Mouse (Mus musculus) limb, embryonic 10.5 days (tissue): ENCODE measurements around the gene Mybpc3. TPM values are rescaled to one million over a fixed set of nuclear protein-coding genes. Genes with fewer than 3 reads are reported as not detected.

Experiments used
- DNase-seq: peaks from one replicate; pipeline ENCODE4 v3.0.0-alpha.2; 2017; ENCODE audit warnings: low spot score
- H3K27ac ChIP-seq: fragments of 300-500 bp; sonication (generic); 2 replicates; pipeline ENCODE4 v1.5.1; 2016; ENCODE audit warnings: mild to moderate bottlenecking
- H3K27me3 ChIP-seq: fragments of 300-500 bp; sonication (generic); 2 replicates; pipeline ENCODE4 v1.6.1; 2016; ENCODE audit warnings: low read depth, mild to moderate bottlenecking; ENCODE audit not compliant: poor library complexity, severe bottlenecking
- H3K36me3 ChIP-seq: fragments of 300-500 bp; sonication (generic); 2 replicates; pipeline ENCODE4 v1.6.1; 2016; ENCODE audit warnings: mild to moderate bottlenecking, moderate library complexity
- H3K4me1 ChIP-seq: fragments of 300-500 bp; sonication (generic); 2 replicates; pipeline ENCODE4 v1.6.1; 2016
- H3K4me3 ChIP-seq: fragments of 300-500 bp; sonication (generic); 2 replicates; pipeline ENCODE4 v1.5.1; 2016; ENCODE audit warnings: mild to moderate bottlenecking, moderate library complexity
- H3K9me3 ChIP-seq: fragments of 300-500 bp; sonication (generic); replicated peaks from 2 replicates; pipeline ENCODE4 v1.6.1; 2016; ENCODE audit warnings: mild to moderate bottlenecking
- WGBS: fragments of 180-500 bp; shearing (Covaris S2); methylation state at CpG from one replicate; pipeline ENCODE4 v1.1.7; 2016; 5-methylcytosine and 5-hydroxymethylcytosine counted together
- polyA plus RNA-seq: library from polyadenylated mRNA; unstranded; fragments of >200 nt; fragmentation: Nextera tagmentation; extraction: Ambion mirVana; gene quantifications from 2 replicates; pipeline ENCODE4 v1.2.1, GENCODE M21; 2016

Gene Mybpc3
- polyA plus RNA-seq, 1 experiment from 2014 or later, result 0.44 TPM

DNA sequence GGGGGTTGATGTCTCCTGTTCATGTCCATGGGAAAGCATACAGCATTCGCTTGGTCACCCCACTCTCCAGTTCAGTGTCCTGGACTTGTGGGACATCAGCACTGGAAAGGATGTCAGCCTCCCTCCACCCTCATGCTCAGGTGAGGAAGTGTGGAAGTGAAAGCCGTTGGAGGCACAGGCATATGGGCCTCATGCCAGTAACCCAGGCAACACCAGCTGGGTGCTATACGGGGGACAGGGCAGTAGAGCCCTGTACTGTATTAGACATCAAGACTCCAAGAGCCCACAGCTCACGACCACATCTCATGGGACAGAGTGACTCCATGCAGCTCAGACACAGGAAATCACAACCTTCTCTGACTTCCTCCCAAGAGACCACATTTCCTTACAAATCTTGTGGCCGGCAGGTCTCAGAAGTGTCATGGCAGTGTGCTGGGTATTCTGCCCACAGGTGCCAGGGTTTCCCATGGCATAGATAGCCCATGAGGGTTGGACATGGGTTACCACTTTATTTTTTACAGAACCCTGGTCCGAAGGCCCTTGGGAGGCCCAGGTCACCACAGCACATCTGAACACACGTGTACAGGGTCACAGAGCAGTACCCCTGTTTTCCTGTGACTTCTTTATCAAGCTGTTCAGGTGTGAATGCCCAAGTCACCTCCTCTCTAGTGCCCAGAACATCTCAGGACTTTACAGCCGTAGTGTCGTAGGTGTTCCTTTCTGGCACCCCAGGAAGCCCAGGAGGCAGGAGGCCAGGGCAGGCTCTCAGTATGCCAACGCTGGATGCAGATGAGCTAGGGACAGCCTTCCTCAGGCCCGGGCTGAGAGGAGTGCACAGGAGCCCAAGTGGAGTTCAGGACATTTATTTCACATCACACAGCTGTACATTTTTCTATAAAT, 18.8 kb downstream of the Mybpc3 start:
- H3K4me1 ChIP-seq, result no peaks in the 10 kb centered on the region
- DNase-seq, result no peak
- no peak overlapping the region for H3K27ac ChIP-seq
- H3K36me3 ChIP-seq, result peaks cover 10% of the 10 kb centered on the region
- H3K9me3 ChIP-seq, result no peaks in the 10 kb centered on the region
- no peak overlapping the region for H3K4me3 ChIP-seq
- WGBS, result 86% methylated on average over 11 of the region's 11 CpGs
- no peaks in the 10 kb centered on the region for H3K27me3 ChIP-seq

DNA sequence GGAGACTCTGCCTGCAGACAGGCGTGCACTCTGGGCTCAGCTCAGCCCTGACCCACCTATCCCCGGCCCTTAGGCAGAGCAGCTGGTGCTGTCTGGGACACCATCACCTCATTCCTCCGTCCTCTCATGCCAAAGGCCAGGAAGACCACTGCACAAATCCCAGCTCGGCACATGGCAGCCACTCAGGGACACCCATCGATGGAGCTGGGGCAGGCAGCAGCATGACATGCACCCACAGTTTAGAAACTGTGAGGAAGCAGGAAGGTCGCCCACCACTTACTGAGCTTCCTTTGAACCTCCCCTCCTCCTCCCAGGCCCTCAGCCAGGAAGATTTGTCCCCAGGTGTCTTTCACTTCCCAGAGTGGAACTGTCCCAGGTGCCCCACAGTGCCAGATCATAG, 19.5 kb downstream of the Mybpc3 start:
- 82% methylated on average over 6 of the region's 6 CpGs for WGBS
- Histone ChIP-seq H3K27me3 (no peaks in the 10 kb centered on the region), H3K9me3 (no peaks in the 10 kb centered on the region), H3K27ac (no peak overlapping the region), H3K4me3 (no peak overlapping the region), H3K36me3 (peaks cover 12% of the 10 kb centered on the region), H3K4me1 (no peaks in the 10 kb centered on the region)
- DNase-seq, result no peak

DNA sequence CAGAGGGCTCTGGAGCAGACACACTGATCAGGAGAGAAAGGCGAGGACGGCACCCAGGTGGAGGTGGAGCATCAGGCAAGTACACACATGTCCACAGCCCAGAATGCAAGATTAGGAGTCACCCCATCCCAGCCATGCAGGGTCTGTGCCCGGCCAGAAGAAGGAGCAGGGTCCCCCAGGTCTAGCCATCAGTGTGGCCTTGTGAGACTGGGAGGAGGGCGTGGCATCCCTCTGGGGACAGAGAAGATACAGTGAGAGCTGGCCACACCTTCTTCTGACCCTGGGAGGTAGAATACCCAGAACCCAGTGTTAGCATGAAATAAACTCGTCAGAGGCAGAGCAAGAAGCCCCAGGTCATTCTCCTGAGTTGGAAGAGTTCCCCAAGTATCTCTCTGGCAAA, 21.4 kb downstream of the Mybpc3 start:
- 68% methylated on average over 5 of the region's 5 CpGs for whole genome bisulfite sequencing
- peaks cover 16% of the 10 kb centered on the region for H3K36me3 ChIP-seq
- H3K4me1 ChIP-seq, result no peaks in the 10 kb centered on the region
- no peaks in the 10 kb centered on the region for H3K27me3 ChIP-seq
- no peak for DNase-seq
- no peak overlapping the region; the same call in 1 of the 2 replicates for H3K27ac ChIP-seq
- no peak overlapping the region for H3K4me3 ChIP-seq
- no peaks in the 10 kb centered on the region for H3K9me3 ChIP-seq

DNA sequence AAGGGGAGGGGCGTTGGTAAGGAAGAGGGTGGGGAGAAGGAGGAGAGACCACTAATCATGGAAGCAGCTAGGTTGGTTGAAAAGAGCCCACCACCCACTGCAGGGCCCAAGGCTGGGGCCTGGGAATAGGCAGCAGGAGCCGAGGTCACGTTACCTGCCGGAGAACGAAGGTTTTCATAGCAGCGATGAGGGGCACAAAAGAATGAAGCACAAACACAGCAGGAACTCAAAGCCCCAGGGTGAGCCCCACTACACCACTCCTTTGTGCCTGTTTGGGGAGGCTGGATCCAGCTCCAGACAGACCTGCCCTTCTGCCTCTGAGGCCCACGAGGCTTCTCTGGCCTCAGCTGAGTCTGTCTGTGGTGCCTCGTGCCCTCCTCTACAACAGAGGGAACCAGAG, 21.8 kb downstream of the Mybpc3 start:
- DNase-seq, result no peak
- 0 out of 2 replicates have a peak overlapping the region, but pooled peaks have one; percentile 12 for H3K27ac ChIP-seq
- no peaks in the 10 kb centered on the region for H3K4me1 ChIP-seq
- WGBS, result 88% methylated on average over 8 of the region's 8 CpGs
- no peaks in the 10 kb centered on the region for H3K27me3 ChIP-seq
- peaks cover 16% of the 10 kb centered on the region for H3K36me3 ChIP-seq
- no peak overlapping the region for H3K4me3 ChIP-seq
- no peaks in the 10 kb centered on the region for H3K9me3 ChIP-seq

DNA sequence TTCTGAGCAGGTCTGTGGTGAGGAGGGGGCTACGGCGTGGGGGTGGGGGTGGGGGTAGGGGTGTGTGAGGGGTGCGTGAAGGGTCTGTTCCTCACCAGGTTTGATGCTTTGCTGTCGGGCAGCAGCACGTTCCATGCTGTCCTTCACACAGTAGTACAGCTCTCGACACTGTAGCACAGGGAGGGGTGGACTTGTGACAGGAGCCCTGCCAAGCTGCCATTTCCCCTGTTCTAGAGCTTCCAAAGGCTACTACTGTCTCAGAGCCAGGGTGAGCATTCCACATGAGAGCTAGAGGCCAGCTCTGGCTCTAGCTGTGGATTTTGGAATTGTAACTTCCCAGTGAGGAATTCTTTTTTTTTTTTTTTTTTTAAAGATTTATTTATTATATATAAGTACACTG, 25.0 kb downstream of the Mybpc3 start:
- DNase-seq, result no peak
- H3K36me3 ChIP-seq, result peaks cover 23% of the 10 kb centered on the region
- H3K27ac ChIP-seq, result no peak overlapping the region
- H3K27me3 ChIP-seq, result no peaks in the 10 kb centered on the region
- no peaks in the 10 kb centered on the region for H3K4me1 ChIP-seq
- H3K4me3 ChIP-seq, result no peak overlapping the region
- WGBS, result 88% methylated on average over 6 of the region's 6 CpGs
- H3K9me3 ChIP-seq, result no peaks in the 10 kb centered on the region

DNA sequence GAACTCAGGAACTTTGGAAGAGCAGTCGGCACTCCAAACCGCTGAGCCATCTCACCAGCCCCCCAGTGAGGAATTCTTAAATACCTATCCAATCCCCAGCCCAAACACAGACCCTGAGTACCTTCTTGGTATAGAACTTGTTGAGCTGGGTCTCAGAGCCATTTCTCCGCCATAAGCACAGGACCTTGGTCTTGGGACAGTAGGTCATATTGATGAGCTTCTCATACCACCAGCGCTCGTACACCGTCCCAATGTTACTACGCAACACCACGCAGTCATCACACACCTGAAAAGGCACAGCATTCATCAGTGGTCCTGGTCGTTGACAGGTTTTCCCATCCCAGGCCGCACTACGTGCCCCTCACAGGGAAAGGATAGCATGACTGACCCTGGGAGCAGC, 25.5 kb downstream of the Mybpc3 start:
- 95% methylated on average over 11 of the region's 11 CpGs for WGBS

DNA sequence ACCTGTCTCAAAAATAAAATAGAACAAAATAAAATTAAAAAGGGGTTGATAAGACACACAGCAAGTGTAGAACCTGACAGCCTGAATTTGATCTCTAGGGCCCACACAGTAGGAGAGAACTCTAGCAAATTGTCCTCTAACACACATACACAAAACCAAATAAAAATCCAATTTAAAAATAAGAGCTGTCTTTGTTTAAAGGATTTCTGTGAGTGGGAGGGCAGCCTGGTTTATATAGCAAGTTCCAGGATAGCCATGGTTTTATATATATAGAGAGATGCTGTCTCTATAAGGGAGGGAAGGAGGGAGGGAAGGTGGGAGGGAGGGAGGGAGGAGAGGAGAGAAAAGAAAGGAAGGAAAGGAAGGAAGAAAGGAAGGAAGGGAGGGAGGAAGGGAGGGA, 30.2 kb downstream of the Mybpc3 start:
- Histone ChIP-seq H3K36me3 (peaks cover 13% of the 10 kb centered on the region; the same call in 1 of the 2 replicates), H3K4me1 (no peaks in the 10 kb centered on the region), H3K27ac (no peak overlapping the region), H3K9me3 (no peaks in the 10 kb centered on the region), H3K4me3 (no peak overlapping the region), H3K27me3 (no peaks in the 10 kb centered on the region)
- no peak for DNase-seq

More for the DNA sequence above, 25.5 kb downstream of the Mybpc3 start:
- no peaks in the 10 kb centered on the region for H3K27me3 ChIP-seq
- H3K36me3 ChIP-seq, result peaks cover 21% of the 10 kb centered on the region
- no peak overlapping the region for H3K27ac ChIP-seq
- no peak for DNase-seq
- H3K4me3 ChIP-seq, result no peak overlapping the region
- no peaks in the 10 kb centered on the region for H3K9me3 ChIP-seq
- no peaks in the 10 kb centered on the region for H3K4me1 ChIP-seq

DNA sequence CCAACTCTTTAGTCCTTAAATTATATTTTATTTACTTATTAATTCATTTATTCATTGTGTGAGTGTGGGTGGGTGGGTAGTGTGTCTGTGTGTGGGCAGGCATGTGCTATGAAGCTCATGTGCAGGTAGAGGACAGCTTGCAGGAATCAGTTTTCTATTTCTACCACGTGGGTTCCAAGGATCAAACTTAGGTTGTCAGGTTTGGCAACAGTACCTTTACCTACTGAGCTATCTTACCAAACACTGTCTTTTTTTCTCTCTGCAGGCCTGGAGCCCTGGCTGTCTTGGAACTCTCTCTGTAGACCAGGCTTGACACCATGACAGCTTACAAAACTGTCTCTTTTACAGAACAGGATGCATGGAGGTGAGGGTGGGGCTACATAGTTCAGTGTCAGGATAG, 33.4 kb downstream of the Mybpc3 start:
- Histone ChIP-seq H3K4me1 (no peaks in the 10 kb centered on the region), H3K4me3 (no peak overlapping the region), H3K27ac (no peak overlapping the region), H3K36me3 (peaks cover 20% of the 10 kb centered on the region), H3K27me3 (no peaks in the 10 kb centered on the region), H3K9me3 (no peaks in the 10 kb centered on the region)
- DNase-seq, result no peak
- 83% methylated on average over 1 of the region's 1 CpGs for WGBS

DNA sequence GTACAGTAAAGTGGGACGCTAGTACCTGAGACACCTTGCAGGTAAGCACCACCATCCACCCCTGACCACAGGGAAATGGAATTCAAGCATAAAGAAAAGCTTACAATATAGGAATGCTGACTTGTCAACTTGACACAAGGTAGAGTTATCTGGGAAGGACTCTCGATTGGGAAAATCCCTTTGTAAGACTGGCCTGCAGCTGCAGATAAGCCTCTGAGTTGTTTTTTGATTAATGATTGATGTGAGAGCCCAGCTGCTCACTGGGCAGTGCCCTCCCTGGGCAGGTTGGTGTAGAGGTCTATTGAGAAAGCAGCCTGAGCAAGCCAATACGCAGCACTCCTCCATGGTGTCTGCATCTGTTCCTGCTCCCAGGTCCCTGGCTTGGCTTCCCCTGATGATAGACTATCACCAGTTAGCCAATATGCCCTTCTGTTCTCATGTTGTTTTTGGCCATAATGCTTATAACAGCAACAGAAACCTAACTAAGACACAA, 35.0 kb downstream of the Mybpc3 start:
- peaks cover 19% of the 10 kb centered on the region for H3K36me3 ChIP-seq
- H3K27me3 ChIP-seq, result no peaks in the 10 kb centered on the region
- DNase-seq, result no peak
- no peak overlapping the region for H3K4me3 ChIP-seq
- WGBS, result 80% methylated on average over 3 of the region's 3 CpGs
- no peaks in the 10 kb centered on the region for H3K4me1 ChIP-seq
- no peak overlapping the region for H3K27ac ChIP-seq
- H3K9me3 ChIP-seq, result no peaks in the 10 kb centered on the region

DNA sequence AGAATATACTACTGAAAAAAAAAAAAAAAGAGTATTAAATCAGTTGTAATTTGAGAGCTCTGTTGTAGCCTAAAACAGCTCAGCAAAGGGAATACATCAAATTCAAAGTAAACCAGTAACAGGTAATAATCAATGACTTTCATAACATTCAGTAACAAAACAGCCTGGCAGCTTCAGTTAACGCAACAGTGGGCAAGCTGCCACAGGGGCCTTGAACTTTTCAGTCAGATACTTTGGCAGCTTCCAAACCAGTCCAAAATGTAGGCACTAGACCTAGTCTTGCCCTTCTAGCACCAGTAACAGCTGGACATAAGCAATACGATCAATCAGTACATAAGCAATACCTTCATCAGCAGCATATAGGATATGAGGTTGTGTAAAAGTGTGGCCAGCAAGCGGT, 36.1 kb downstream of the Mybpc3 start:
- H3K36me3 ChIP-seq, result peaks cover 19% of the 10 kb centered on the region
- H3K27ac ChIP-seq, result no peak overlapping the region
- no peak overlapping the region for H3K4me3 ChIP-seq
- H3K27me3 ChIP-seq, result no peaks in the 10 kb centered on the region
- no peak for DNase-seq
- no peaks in the 10 kb centered on the region for H3K9me3 ChIP-seq
- H3K4me1 ChIP-seq, result no peaks in the 10 kb centered on the region
- WGBS, result 95% methylated on average over 3 of the region's 3 CpGs

DNA sequence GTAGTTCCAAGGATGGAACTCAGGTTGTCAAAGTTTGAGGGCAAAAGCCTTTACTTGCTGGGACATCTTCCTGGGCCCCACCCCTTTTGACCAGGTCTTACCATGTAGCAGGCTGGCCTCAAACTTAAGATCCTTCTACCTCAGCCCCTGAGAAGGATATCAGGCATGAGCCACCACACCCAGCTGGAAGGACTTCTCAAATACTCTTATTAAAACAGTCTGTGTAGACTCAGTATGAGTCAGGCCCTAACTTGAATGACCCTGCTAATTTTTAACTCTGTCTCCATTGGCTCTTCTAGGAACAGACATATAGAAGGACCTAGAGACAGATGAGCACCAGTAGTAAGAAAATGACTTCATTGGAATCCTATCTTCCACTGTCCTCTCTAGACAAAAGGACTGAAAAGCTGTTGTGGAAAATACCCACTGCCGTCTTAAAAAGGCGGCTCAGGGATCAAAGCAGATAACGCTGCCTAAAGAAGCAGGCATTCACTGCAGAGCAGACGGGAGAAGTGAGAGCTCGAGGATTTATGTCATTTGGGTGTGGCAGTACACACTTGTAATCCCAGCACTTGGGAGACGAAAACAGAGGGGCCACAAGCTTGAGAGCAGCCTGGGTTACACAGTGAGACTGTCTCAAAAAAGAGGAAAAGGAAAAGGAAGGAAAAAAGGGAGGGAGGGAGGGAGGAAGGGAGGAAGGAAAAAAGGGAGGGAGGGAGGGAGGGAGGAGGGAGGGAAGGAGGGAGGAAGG, 39.2 kb downstream of the Mybpc3 start:
- Histone ChIP-seq H3K27me3 (no peaks in the 10 kb centered on the region), H3K36me3 (peaks cover 27% of the 10 kb centered on the region), H3K4me1 (no peaks in the 10 kb centered on the region), H3K27ac (no peak overlapping the region), H3K9me3 (no peaks in the 10 kb centered on the region), H3K4me3 (no peak overlapping the region)
- 23% methylated on average over 6 of the region's 6 CpGs for WGBS
- DNase-seq, result no peak

DNA sequence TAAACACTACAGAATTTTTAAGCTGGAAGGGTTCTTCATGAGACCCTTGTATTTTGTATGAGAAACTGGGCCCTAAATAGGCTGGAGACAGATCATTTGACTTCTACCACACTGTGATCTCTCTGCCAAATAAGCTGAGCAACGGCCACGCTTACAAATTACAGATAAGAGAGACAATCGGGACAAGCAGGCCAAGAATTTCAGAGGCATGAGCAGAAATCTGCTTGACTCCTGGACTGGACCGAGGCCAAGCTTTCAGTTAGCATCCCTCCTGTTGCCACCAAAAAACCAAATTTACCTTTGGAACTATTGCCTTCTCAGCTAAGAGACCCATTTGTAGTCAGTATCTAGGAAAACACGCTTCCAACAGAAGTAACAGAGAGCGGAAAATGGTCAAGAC, 42.6 kb downstream of the Mybpc3 start:
- Histone ChIP-seq H3K27ac (no peak overlapping the region), H3K36me3 (peaks cover 29% of the 10 kb centered on the region), H3K4me1 (no peaks in the 10 kb centered on the region), H3K9me3 (no peaks in the 10 kb centered on the region), H3K4me3 (no peak overlapping the region), H3K27me3 (no peaks in the 10 kb centered on the region)
- no peak for DNase-seq
- 92% methylated on average over 6 of the region's 6 CpGs for WGBS

DNA sequence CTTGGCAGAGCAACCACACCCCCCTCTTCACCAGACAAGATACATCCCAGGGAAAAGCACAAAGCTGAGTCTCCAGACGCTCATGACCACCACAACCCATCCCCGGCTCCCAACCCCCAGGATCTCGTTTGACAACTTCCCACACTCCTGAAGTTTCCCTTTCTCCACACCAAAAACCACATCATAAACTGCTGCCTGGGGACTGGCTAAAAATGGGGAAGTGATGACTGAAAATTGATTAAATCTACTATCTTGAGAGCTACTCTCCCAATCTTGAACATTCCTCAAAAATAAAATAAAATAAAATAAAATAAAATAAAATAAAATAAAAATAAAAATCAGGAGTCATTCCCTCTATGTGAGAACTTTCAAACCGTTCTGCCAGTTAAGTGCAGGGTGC, 45.0 kb downstream of the Mybpc3 start:
- Histone ChIP-seq H3K27ac (no peak overlapping the region), H3K9me3 (no peaks in the 10 kb centered on the region), H3K36me3 (peaks cover 39% of the 10 kb centered on the region), H3K27me3 (no peaks in the 10 kb centered on the region), H3K4me3 (no peak overlapping the region), H3K4me1 (no peaks in the 10 kb centered on the region)
- DNase-seq, result no peak
- 77% methylated on average over 4 of the region's 4 CpGs for WGBS
